In the genomic region with DNA sequence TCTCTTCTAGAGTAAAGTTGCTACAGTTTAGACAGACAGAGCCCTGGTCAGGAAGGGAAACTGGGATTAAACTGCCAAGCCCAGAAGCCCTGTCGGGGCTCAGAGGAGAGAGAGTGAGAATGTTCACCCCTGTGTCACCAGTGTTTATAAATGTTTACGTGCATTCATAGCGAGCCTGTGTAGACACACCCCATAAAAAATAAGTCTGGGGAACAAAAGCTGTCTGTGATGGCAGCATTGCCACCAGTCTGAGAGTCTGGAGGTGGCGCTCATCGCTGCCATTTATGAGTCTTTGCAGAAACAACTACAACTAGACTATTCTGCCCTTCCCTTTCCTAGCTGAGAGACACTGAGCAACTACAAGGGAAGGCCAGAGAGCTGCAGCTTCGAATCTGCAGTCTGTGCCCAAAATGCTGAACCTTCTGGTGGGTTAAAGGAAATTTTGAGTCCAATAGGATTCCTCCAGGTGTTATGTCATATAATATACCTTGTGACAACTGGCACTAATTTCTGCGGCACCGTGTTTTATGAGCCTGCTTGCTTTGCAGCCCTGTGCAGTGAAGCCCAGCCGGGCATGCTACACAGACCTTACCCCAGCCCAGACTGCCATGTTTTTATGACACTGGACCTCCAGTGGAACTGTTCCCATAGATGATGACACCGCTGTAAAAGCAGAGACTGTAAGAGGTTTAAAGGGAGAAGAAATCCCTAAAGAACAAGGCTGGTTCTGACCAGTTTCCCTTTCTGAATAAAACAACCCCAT, we compare ENCODE assay signal across 17 mouse cellular contexts. TPM values are rescaled to one million over a fixed set of nuclear protein-coding genes. Genes with fewer than 3 reads are reported as not detected.
DNase-seq lines count a peak whose midpoint lies in the region; ATAC-seq and TF ChIP-seq lines count a peak whose summit lies in the region.
"Had no signal": no experiment of that assay in that cellular context is flagged by ENCODE, and none has a peak within 500 bp of the region (broad histone marks: within the 10 kb centered on the region; RNA-seq: fewer than 3 reads in every experiment).

No protein-coding gene starts in this region.

- H3K9ac ChIP-seq in lung, embryonic 15.5 days: no peak overlapping the region
- H3K9ac ChIP-seq in lung, postnatal 0 days (replicated peaks; ENCODE audit: low read depth): no peak overlapping the region
- H3K9ac ChIP-seq: embryonic facial prominence, embryonic 12.5 days; forebrain, embryonic 13.5 days; neural tube, embryonic 12.5 days had no signal

- no peak for ATAC-seq in lung, embryonic 15.5 days (ENCODE audit: borderline replicate concordance, extremely low read depth, low FRiP score, low TSS enrichment)
- ATAC-seq in lung, postnatal 0 days: no peak
- ATAC-seq: forebrain, embryonic 13.5 days; hindbrain, postnatal 0 days had no signal

- H3K27ac ChIP-seq in kidney, adult 2 months (ENCODE audit: insufficient read depth, low read depth, low read length): peak overlapping the region; percentile 1; the same call in 1 of the 2 replicates
- H3K27ac ChIP-seq in lung, embryonic 15.5 days: peak overlapping the region; percentile 38
- no peak overlapping the region for H3K27ac ChIP-seq in lung, postnatal 0 days (ENCODE audit: low read length)
- peak overlapping the region; percentile 1; the same call in 1 of the 2 replicates for H3K27ac ChIP-seq in limb, embryonic 10.5 days
- no peak overlapping the region for H3K27ac ChIP-seq in hindbrain, embryonic 10.5 days
- H3K27ac ChIP-seq: embryonic facial prominence, embryonic 12.5 days; forebrain, embryonic 13.5 days; hindbrain, postnatal 0 days; macrophage; neural tube, embryonic 12.5 days had no signal

- H3K4me3 ChIP-seq in kidney, adult 2 months (ENCODE audit: insufficient read depth, low read depth, low read length): no peak overlapping the region
- no peak overlapping the region for H3K4me3 ChIP-seq in lung, embryonic 15.5 days
- H3K4me3 ChIP-seq in lung, postnatal 0 days (ENCODE audit: low read depth, low read length): no peak overlapping the region
- no peak overlapping the region for H3K4me3 ChIP-seq in limb, embryonic 10.5 days
- no peak overlapping the region for H3K4me3 ChIP-seq in hindbrain, embryonic 10.5 days
- H3K4me3 ChIP-seq: embryonic facial prominence, embryonic 12.5 days; erythroblast, embryonic 14.5 days; forebrain, embryonic 13.5 days; neural tube, embryonic 12.5 days had no signal

- WGBS in kidney, adult 2 months: 53% methylated on average over 10 of the region's 10 CpGs
- 43% methylated on average over 10 of the region's 10 CpGs for WGBS in lung, embryonic 15.5 days
- WGBS in lung, postnatal 0 days: 46% methylated on average over 10 of the region's 10 CpGs
- 77% methylated on average over 10 of the region's 10 CpGs for WGBS in limb, embryonic 10.5 days
- WGBS in hindbrain, embryonic 10.5 days: 89% methylated on average over 10 of the region's 10 CpGs

- H3K36me3 ChIP-seq in kidney, adult 2 months (ENCODE audit: control insufficient read depth, insufficient read depth, low read length): no peaks in the 10 kb centered on the region
- H3K36me3 ChIP-seq in lung, embryonic 15.5 days: no peaks in the 10 kb centered on the region
- no peaks in the 10 kb centered on the region for H3K36me3 ChIP-seq in lung, postnatal 0 days (ENCODE audit: insufficient read depth, low read length)
- H3K36me3 ChIP-seq in limb, embryonic 10.5 days: no peaks in the 10 kb centered on the region
- no peaks in the 10 kb centered on the region for H3K36me3 ChIP-seq in hindbrain, embryonic 10.5 days
- H3K36me3 ChIP-seq: embryonic facial prominence, embryonic 12.5 days; neural tube, embryonic 12.5 days had no signal

- 0 out of 2 replicates have a peak overlapping the region, but pooled peaks have one; percentile 15 for H3K4me2 ChIP-seq in lung, embryonic 15.5 days
- H3K4me2 ChIP-seq in lung, postnatal 0 days (replicated peaks; ENCODE audit: low read depth, low read length): no peak overlapping the region
- H3K4me2 ChIP-seq: embryonic facial prominence, embryonic 12.5 days; forebrain, embryonic 13.5 days; midbrain, embryonic 11.5 days; neural tube, embryonic 12.5 days had no signal

- no peak for DNase-seq in kidney, adult 2 months
- no peak for DNase-seq in kidney, adult 8-10 months
- DNase-seq in lung, postnatal 0 days (ENCODE audit: low spot score): no peak
- DNase-seq in limb, embryonic 10.5 days (ENCODE audit: low spot score): no peak
- no peak for DNase-seq in embryo, embryonic 11 days
- no peak for DNase-seq in hindbrain, embryonic 10.5 days (ENCODE audit: low spot score)
- DNase-seq: cerebellum, adult 2 months; gastrocnemius, postnatal 36 days; thymus, postnatal 36 days had no signal

- TF ChIP-seq EP300 in lung, postnatal 0 days (IDR thresholded peaks at IDR 0.05): no peak

- no peak for TF ChIP-seq CTCF in kidney, adult 2 months (conservative IDR thresholded peaks at IDR 0.05; ENCODE audit: insufficient read depth, insufficient read length, low read depth, low read length)
- TF ChIP-seq CTCF in lung, postnatal 0 days (IDR thresholded peaks at IDR 0.05): no peak

- H3K4me1 ChIP-seq in kidney, adult 2 months (ENCODE audit: control insufficient read depth, insufficient read depth, low read length): peaks cover 8% of the 10 kb centered on the region; the same call in 1 of the 2 replicates
- peaks cover 35% of the 10 kb centered on the region for H3K4me1 ChIP-seq in lung, embryonic 15.5 days
- H3K4me1 ChIP-seq in lung, postnatal 0 days (ENCODE audit: insufficient read depth, low read depth, low read length): peaks cover 10% of the 10 kb centered on the region; the same call in 1 of the 2 replicates
- H3K4me1 ChIP-seq in limb, embryonic 10.5 days: peaks cover 21% of the 10 kb centered on the region
- H3K4me1 ChIP-seq in hindbrain, embryonic 10.5 days (replicated peaks): peaks cover under 1% of the 10 kb centered on the region; the same call in 1 of the 2 replicates
- H3K4me1 ChIP-seq: forebrain, embryonic 13.5 days; neural tube, embryonic 12.5 days had no signal

- no peak for TF ChIP-seq POLR2A in kidney, adult 2 months (IDR thresholded peaks at IDR 0.05; ENCODE audit: low read depth, low read length)

- H3K9me3 ChIP-seq in lung, embryonic 15.5 days: no peaks in the 10 kb centered on the region
- H3K9me3 ChIP-seq in lung, postnatal 0 days (ENCODE audit: low read length): no peaks in the 10 kb centered on the region
- H3K9me3 ChIP-seq in limb, embryonic 10.5 days (replicated peaks): no peaks in the 10 kb centered on the region
- H3K9me3 ChIP-seq in hindbrain, embryonic 10.5 days: no peaks in the 10 kb centered on the region
- H3K9me3 ChIP-seq: embryonic facial prominence, embryonic 12.5 days; forebrain, embryonic 13.5 days; neural tube, embryonic 12.5 days had no signal

- H3K27me3 ChIP-seq in kidney, adult 2 months (replicated peaks; ENCODE audit: control insufficient read depth, insufficient read depth, low read length): no peaks in the 10 kb centered on the region
- H3K27me3 ChIP-seq in lung, embryonic 15.5 days: peaks cover 4% of the 10 kb centered on the region; the same call in 1 of the 2 replicates
- no peaks in the 10 kb centered on the region for H3K27me3 ChIP-seq in lung, postnatal 0 days (replicated peaks; ENCODE audit: insufficient read depth, low read length)
- H3K27me3 ChIP-seq in limb, embryonic 10.5 days (ENCODE audit: low read depth, poor library complexity, severe bottlenecking): no peaks in the 10 kb centered on the region
- H3K27me3 ChIP-seq in hindbrain, embryonic 10.5 days (ENCODE audit: insufficient read depth, poor library complexity, severe bottlenecking): no peaks in the 10 kb centered on the region
- H3K27me3 ChIP-seq: embryonic facial prominence, embryonic 12.5 days; forebrain, embryonic 13.5 days; neural tube, embryonic 12.5 days had no signal

RNA-seq across cellular contexts. Expression of gene Vgll4, which starts 11.4 kb away (rescaled TPM):
- polyA plus RNA-seq in kidney, adult 2 months (2012; rRNA removed): 60.5 and 66.6 TPM in 2 replicates
- 133 and 147 TPM in 2 replicates for polyA plus RNA-seq in lung, embryonic 15.5 days (2015; fragmentation: Nextera tagmentation; extraction: Ambion mirVana)
- polyA plus RNA-seq in lung, postnatal 0 days (2015; fragmentation: Nextera tagmentation; extraction: Ambion mirVana): 104 and 108 TPM in 2 replicates
- polyA plus RNA-seq in limb, embryonic 10.5 days (2016; fragmentation: Nextera tagmentation; extraction: Ambion mirVana): 114 and 129 TPM in 2 replicates
- polyA plus RNA-seq in hindbrain, embryonic 10.5 days (2016; fragmentation: Nextera tagmentation; extraction: Ambion mirVana): 73.3 and 86.6 TPM in 2 replicates

Comparison
In these comparisons a context has a peak if more than half of its experiments do, and no peak if none do; other contexts are left out.
1. H3K27ac ChIP-seq: peak in kidney, adult 2 months (single experiment), lung, embryonic 15.5 days (single experiment) and limb, embryonic 10.5 days (single experiment); none in lung, postnatal 0 days (single experiment) and hindbrain, embryonic 10.5 days (single experiment).